Mouse (Mus musculus): ENCODE measurements around the gene Ano6.

DNA sequence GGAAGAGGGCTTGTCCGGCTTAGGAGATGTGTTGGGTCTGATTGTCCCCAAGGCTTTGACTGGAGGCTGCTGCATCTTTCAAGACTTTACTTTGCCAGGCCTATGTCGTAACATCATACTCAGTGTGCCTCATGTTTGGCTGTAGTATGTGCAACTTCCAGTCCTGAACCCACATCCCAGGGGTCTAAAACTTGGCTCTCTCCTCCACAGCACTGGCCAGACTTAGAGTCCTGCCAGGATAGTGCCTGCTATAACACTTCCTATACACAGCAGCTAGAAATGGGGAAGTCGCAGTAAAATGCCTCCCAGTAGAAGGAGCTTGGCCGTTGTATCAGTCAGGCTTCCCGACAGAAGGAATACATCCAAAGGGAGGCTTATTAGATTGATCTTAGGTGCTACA is 21.9 kb upstream of the Ano6 start:
- no peak for TF ChIP-seq POLR2A (IDR thresholded peaks at IDR 0.05; ENCODE audit: insufficient read length, low read depth)
- TF ChIP-seq MAX (IDR thresholded peaks at IDR 0.05; ENCODE audit: low read depth), result no peak

Data from myocyte (in vitro differentiated cells).